Mouse (Mus musculus): ENCODE results near the gene Socs3. TPM values are rescaled to one million over a fixed set of nuclear protein-coding genes. Genes with fewer than 3 reads are reported as not detected.
A peak's percentile ranks its signal among the peaks of the same experiment; 100 is the strongest.

Gene Socs3
- polyA plus RNA-seq, 2 experiments from 2014 or later = 34.4 to 35.5 TPM

- peak; percentile 9 for ATAC-seq
Observed at GRCm38 (mm10) chr11:117994250-117995057, 24.6 kb upstream of the Socs3 start.

- ATAC-seq = no peak
Observed at GRCm38 (mm10) chr11:117993190-117994175, 23.6 kb upstream of the Socs3 start.

GRCm38 (mm10) chr11:117991502-117992470 lies 21.9 kb upstream of the Socs3 start:
- peak; percentile 64 for ATAC-seq

DNA sequence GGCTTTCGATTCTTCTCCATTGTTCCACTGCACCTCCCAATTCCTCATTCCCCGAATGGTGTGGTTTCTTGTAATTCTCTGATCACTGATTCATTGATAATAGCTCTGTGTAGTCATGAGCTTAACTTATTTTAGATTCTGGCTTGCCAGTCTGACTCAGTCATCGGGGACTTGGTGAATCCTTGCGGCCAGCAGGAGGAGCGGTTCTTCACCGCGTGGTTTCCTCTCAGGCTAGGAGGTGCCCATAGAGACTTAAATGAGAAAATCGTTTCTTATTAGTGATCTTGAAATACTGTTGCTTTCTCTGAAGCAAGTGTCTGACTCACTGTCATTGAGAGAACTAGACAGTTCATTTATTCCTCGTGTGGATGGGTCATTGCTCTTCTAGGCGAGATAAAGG lies 20.1 kb upstream of the Socs3 start:
- ATAC-seq = peak; percentile 34

DNA sequence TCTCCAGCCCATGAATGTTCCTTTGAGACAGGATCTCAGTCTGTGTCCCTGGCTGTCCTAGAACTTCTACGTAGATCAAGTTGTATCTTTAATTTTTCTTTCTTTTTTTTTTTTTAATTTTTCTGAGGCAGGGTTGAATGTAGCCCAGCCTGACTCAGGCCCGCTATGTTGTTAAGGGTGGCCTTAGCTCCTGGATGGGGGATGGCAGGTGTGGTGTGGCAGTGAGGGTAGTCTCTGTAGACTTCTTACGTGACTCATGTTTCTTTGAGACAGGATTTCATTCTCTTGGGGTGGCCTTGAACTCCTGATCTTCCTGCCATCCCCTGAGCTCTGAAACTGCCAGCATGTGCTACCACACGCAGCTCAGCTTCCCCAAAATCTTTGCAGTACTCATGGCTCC lies 19.4 kb upstream of the Socs3 start:
- ATAC-seq = no peak

GRCm38 (mm10) chr11:117987968-117988367 lies 18.1 kb upstream of the Socs3 start:
- no peak for ATAC-seq

- peak; percentile 42 for ATAC-seq
Observed at GRCm38 (mm10) chr11:117987032-117987451, 17.2 kb upstream of the Socs3 start.

- ATAC-seq = peak; percentile 76
Observed at GRCm38 (mm10) chr11:117986126-117987031, 16.5 kb upstream of the Socs3 start, which contains the start of gene Pgs1. TSS of gene Pgs1 (plus strand) at chr11:117986292.

GRCm38 (mm10) chr11:117983770-117984169 lies 13.9 kb upstream of the Socs3 start:
- no peak for ATAC-seq

DNA sequence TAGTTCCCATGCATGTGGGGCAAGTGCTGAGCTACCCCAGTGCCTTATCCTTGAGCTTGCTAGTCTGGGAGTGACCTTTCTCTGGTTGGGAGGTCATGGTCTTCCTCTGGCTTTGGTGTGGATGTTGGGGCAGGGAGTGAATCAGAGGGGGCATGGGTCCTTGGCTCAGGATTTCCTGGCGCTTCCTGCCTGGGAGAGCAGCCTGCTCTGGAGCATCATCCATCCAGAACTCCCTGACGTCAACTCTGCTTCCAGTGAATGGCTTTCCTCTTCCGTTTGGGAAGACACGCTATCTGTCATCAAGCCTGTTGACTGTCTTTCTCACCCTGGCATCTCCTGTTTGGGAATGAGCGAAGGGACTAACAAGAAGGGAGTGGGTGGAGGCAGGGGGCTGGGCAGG lies 12.6 kb upstream of the Socs3 start:
- no peak for ATAC-seq

DNA sequence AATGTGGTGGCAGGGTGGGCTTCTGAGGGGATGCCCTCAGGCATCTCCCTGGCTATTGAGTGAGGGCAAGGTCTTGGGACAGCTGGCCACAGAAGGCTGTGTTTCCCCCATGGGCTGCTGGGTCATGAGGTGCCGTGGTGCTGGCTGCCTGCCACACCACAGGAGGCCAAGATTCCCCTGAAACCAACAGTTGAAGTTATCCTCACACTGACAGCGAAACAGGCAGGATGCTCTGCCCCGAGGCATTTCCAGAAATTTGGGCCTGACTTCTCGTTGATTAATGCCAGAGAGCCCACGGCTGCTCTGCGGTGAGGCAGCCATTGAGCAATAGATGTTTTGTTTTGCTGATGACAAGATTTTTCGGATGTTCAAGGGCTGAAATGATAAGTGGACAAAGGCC lies 9.5 kb upstream of the Socs3 start:
- ATAC-seq = no peak

DNA sequence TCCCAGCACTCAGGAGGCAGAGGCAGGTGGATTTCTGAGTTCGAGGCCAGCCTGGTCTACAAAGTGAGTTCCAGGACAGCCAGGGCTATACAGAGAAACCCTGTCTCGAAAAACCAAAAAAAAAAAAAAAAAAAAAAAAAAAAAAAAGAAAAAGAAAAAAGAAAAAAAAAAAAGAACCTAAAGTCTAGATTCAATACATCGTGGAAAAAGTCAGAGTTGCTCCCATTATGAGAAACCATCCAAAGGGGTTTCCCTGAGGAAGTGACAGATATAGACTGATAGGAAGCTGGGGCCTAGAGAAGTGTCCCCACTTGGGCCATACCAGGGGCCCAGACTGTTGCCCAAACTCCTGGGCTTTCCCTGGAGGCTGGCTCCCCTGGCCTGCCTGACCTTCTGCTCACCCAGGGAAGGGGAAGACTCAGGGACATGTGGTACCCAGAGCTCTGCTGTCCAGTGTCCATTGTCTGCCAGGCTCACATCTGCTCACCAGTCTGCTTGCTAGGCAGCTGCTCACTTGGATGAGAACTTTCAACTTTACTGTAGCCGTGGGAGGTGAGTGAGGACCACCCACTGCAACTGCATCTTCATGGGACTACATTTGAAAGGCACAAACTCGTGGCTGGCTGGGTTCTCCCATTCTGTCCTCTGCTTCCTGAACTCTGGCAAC lies 8.0 kb upstream of the Socs3 start:
- ATAC-seq = no peak

DNA sequence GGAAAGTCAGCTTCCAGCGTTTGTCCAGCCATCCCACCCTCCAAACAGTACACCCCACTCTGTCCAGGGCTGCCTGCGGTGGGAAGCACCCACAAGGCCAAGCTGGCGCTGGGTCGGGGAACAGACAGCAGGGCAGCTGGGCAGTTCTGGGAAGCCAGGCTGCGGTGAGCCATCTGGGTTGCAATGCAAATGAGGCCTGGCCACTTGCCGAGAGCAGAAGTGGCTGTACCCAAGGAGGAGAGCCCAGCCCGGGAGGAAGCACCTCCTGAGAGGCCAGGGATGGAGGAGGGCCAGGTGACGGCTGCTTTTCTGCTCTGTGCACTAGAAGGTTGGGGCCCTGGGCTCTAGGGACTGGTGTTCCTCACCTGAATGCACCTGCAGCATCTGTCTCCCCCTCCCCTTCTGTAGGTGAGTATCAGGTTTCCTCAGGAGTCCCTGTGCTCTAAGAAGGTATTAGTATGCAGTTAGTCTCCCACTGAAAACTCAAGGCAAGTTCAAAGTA lies 6.3 kb upstream of the Socs3 start:
- no peak for ATAC-seq

DNA sequence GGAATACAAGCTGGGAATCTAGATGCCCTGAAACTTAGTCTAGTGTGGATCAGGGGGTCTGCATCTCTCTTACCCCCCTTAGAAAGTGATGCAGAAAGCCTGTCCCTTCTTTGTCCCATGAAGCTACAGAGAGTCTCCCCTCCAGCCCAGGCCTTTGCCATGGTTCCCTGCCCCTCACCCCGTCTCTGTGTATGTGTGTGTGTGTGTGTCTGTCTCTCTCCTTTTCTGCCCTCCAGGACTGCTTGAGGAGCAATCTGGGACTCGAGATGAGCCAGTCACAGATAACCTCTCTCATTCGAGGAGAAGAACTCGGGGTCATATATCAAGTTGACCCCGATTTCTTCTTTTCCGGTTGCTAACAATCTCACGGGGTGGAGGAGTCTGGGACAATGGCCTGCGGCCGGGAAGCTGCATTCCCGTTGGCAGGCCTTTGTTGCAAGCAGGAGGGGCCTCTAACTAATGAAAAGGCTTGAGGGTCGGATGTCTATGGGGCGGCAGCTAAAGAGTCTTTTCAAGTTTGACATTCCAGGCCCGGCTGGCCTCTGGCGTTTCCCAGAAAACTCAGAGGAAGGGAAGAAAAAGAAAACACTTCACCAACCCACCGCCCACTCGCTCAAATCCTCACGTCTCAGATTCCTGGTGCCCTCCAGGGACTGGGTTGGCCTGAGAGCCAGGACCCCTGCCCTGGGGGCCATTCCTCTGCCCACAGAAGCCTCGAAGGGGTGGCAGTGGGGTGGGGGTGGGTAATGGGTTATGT lies 5.5 kb upstream of the Socs3 start:
- ATAC-seq = no peak

DNA sequence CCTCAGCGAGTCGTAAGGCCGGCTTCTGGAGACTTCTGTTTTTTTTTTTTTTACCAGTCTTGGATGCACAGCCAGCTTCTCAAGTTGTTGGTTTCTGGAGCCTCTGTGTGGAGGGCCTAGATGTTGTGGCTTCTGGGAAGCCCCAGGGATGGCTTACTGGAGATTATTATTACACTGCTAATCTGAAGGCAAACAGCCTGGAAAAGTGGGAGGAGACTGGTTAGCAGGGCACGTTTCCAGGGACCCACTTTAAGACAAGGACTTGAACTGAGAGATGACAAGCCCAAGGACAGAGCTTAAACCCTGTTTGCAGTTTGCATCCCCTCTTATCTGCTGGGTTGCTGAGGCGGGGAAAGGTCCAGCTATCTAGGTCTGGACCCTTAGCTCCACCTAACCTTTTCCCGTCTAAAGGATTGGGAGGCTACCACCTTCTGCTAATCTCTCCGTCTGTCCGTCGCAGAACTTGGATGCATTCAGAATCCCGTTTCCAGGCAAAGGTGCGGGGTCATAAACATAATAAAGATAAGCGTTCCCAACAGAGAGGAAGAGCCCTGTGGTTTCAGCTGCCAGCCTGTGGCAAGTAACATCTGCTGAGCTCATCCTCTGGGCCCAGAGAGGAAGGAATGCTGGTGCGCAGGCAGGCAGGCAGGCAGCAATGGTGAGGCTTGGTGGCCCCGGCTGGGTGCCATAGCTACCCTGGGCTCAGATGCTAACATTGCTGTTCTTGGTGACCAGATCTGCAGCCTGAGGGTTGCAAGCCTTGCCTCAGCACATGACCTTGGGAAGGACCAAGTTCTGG lies 4.7 kb upstream of the Socs3 start:
- ATAC-seq = no peak

GRCm38 (mm10) chr11:117973569-117973968 lies 3.7 kb upstream of the Socs3 start:
- ATAC-seq = no peak

DNA sequence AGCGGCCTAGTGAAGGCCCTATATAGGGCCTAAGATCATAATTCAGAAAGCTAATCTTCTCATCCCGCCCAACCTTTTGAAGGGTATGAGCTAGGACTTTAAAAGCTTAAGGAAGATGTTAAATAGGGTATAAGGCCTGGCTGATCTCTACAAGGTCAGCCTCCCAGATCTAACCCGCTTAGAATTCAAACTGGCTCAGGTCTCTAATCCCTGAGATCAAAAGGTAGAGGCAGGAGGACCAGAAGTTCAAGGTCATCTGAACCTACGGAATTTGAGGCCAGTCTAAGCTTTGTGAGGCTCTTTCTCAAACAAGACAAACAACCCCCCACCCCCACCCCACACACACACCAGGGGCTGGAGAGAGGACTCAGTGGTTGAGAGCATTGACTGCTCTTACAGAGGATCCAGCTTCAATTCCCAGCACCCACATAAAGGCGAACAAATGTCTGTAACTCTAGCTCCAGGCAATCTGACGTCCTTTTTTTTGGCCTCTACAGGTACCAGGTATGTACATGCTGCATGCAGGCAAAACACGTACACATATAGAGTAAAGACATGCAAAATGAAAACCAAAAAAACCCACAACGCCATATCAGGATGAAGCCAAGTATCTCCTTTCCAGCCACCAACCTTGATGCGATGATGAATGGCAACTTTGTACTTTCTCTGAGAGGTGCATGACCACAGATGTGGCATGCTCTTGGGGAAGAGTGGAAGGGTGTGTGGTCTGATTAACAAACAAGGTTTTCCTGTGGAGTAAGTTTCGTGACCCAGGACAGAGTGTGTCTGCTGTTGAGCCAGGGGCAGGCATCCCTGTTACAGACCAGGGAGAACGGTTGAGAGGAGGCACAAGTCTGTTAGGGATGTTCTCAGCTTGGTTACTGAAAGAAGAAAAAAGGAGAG lies 3.1 kb upstream of the Socs3 start:
- no peak for ATAC-seq

Data from CD4-positive, CD25-positive, alpha-beta regulatory T cell, adult 4 months (primary cell).